Mouse (Mus musculus) ES-Bruce4 (cell line): ENCODE measurements around the gene B4galnt2. TPM values are rescaled to one million over a fixed set of nuclear protein-coding genes. Genes with fewer than 3 reads are reported as not detected.

Experiments
- H3K27ac ChIP-seq: 2 replicates; pipeline ENCODE4 v1.5.1; 2012; ENCODE audit warnings: low read length, inconsistent platforms; ENCODE audit not compliant: insufficient read depth
- H3K27me3 ChIP-seq: 2 replicates; pipeline ENCODE4 v1.6.1; 2012; ENCODE audit warnings: mild to moderate bottlenecking, low read length, inconsistent platforms; ENCODE audit not compliant: control insufficient read depth, poor library complexity, insufficient read depth, severe bottlenecking
- H3K36me3 ChIP-seq: 2 replicates; pipeline ENCODE4 v1.6.1; 2012; ENCODE audit warnings: inconsistent platforms, mild to moderate bottlenecking, low read length, moderate library complexity; ENCODE audit not compliant: control insufficient read depth, poor library complexity, insufficient read depth, severe bottlenecking
- H3K4me1 ChIP-seq: one replicate; pipeline ENCODE4 v1.8.1; 2011; ENCODE audit warnings: low read length; ENCODE audit not compliant: control insufficient read depth, insufficient read depth
- H3K4me3 ChIP-seq: 2 replicates; pipeline ENCODE4 v1.5.1; 2011; ENCODE audit warnings: low read depth, mild to moderate bottlenecking, low read length
- H3K9ac ChIP-seq: 2 replicates; pipeline ENCODE4 v1.6.1; 2012; ENCODE audit warnings: low read depth, mild to moderate bottlenecking, inconsistent platforms; ENCODE audit not compliant: poor library complexity, severe bottlenecking
- H3K9me3 ChIP-seq: replicated peaks from 2 replicates; pipeline ENCODE4 v1.6.1; 2012; ENCODE audit warnings: mild to moderate bottlenecking, low read length, inconsistent platforms; ENCODE audit not compliant: control insufficient read depth, poor library complexity, insufficient read depth, severe bottlenecking
- CTCF ChIP-seq: IDR thresholded peaks from one replicate; pipeline ENCODE4 v1.8.1; 2011; ENCODE audit warnings: low read depth, low read length
- EP300 ChIP-seq: IDR thresholded peaks from 2 replicates; pipeline ENCODE4 v1.6.1; 2011; ENCODE audit warnings: low read depth, low read length; ENCODE audit not compliant: insufficient read depth
- POLR2A ChIP-seq: IDR thresholded peaks from one replicate; pipeline ENCODE4 v1.8.1; 2011; ENCODE audit warnings: low read length; ENCODE audit not compliant: insufficient read depth
- polyA plus RNA-seq: library from polyadenylated mRNA; stranded (reverse); fragments of >200 nt; gene quantifications from 2 replicates; pipeline ENCODE4 v1.2.4, GENCODE M21; 2011; ENCODE audit warnings: low read depth; ENCODE audit not compliant: missing spikeins, insufficient read depth, insufficient read length

Gene B4galnt2
- polyA plus RNA-seq, 1 experiment: 4.5 TPM

DNA sequence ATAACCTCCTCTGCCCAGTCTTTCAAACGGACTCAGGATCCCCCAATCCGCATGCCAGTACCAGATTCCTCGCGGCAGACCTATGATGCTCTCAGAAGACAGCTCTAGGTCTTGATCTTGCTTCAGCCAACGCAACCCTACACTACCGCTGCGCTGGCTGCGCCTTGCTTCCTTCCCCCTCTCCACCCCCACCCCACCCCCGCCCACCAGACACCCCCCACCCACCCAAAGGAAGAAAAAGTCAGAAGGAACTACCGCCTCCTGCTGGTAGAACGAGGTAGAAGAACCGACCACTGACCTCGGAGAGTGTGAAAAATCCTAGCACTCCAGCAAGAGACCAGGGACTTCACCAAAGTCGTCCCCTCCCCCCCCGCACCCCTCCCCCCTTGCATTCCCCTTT lies 83.0 kb downstream of the B4galnt2 start:
- Histone ChIP-seq H3K9ac (peak overlapping the region; percentile 11; the same call in 1 of the 2 replicates), H3K27ac (no peak overlapping the region), H3K4me3 (peak overlapping the region; percentile 50), H3K27me3 (no peaks in the 10 kb centered on the region), H3K4me1 (peaks cover 5% of the 10 kb centered on the region), H3K9me3 (no peaks in the 10 kb centered on the region), H3K36me3 (no peaks in the 10 kb centered on the region)
- TF ChIP-seq CTCF (peak; percentile 22), POLR2A (no peak)

DNA sequence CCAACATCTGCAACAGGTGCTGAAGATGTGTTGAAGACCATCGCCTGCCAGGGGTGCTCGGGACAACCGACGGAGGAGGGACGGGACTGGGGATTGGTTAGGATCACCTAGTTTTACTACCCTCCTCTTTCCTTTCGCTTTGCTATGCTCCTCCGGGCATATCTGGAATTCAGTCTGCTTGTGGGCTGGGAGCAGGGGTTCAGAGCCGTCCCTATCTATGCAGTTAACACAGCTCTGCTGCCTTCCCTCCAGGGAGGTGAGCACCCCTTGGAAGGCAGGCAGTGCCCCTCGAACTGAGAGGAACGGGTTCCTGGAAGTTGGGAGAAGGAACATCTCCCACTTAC lies 83.4 kb downstream of the B4galnt2 start:
- TF ChIP-seq EP300 (no peak), POLR2A (no peak), CTCF (no peak)
- peak overlapping the region; percentile 50 for H3K4me3 ChIP-seq
- peaks cover 5% of the 10 kb centered on the region for H3K4me1 ChIP-seq
- H3K36me3 ChIP-seq: no peaks in the 10 kb centered on the region
- H3K27me3 ChIP-seq: no peaks in the 10 kb centered on the region
- H3K27ac ChIP-seq: no peak overlapping the region
- H3K9me3 ChIP-seq: no peaks in the 10 kb centered on the region
- peak overlapping the region; percentile 11 for H3K9ac ChIP-seq

DNA sequence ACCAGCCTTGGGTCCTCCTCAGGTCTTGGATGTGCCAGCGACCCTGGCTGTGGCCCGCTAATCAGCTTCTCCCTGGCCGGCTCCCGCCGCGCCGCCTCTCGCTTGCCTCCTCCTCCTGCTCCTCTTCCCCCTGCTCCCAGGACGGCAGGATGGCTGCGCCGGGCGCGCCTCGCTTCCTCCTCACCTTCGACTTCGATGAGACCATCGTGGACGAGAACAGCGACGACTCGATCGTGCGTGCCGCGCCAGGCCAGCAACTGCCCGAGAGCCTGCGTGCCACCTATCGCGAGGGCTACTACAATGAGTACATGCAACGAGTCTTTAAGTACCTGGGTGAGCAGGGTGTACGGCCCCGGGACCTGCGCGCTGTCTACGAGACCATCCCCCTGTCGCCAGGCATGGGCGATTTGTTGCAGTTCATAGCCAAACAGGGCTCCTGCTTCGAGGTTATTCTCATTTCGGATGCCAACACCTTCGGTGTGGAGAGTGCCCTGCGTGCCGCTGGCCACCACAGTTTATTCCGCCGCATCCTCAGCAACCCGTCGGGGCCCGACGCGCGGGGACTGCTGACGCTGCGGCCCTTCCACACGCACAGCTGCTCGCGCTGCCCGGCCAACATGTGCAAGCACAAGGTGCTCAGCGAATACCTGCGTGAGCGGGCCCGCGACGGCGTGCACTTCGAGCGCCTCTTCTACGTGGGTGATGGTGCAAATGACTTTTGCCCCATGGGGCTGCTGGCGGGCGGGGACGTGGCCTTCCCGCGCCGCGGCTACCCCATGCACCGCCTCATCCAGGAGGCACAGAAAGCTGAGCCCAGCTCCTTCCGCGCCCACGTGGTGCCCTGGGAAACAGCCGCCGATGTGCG lies 84.0 kb downstream of the B4galnt2 start:
- Histone ChIP-seq H3K4me1 (peaks cover 5% of the 10 kb centered on the region), H3K27ac (no peak overlapping the region), H3K36me3 (no peaks in the 10 kb centered on the region), H3K9ac (peak overlapping the region; percentile 11; the same call in 1 of the 2 replicates), H3K4me3 (peak overlapping the region; percentile 50), H3K9me3 (no peaks in the 10 kb centered on the region), H3K27me3 (peaks cover 1% of the 10 kb centered on the region; the same call in 1 of the 2 replicates)
- TF ChIP-seq CTCF (no peak), EP300 (no peak), POLR2A (no peak)

DNA sequence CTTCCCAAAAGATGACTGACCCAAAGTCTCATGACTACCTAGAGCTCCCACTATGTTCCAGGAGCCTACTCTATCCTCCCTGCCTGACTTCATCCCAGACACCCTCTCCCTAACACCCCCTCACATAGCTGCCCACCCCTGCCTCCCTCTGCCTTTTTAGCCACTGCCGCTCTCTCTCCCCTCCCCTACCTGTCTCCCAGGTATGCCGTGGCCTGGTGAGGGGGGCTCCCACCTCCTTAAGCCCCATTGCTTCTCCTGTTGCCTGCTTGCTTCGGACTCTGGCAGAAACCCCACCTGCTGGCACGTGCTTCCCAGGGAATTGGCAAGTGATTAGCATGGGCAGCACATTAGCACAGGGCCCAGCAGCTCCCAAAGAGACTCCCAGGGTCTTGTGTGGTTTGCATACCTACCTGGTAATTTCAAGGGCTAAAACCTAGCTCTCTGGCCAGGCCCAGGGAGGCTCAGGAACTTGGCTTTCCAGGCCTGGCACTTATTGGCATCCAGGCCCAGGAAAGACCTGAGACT lies 85.1 kb downstream of the B4galnt2 start:
- Histone ChIP-seq H3K9me3 (no peaks in the 10 kb centered on the region), H3K4me1 (peaks cover 5% of the 10 kb centered on the region), H3K9ac (no peak overlapping the region), H3K36me3 (no peaks in the 10 kb centered on the region), H3K4me3 (no peak overlapping the region), H3K27ac (no peak overlapping the region), H3K27me3 (peaks cover 6% of the 10 kb centered on the region)
- TF ChIP-seq CTCF (no peak), POLR2A (no peak), EP300 (no peak)

DNA sequence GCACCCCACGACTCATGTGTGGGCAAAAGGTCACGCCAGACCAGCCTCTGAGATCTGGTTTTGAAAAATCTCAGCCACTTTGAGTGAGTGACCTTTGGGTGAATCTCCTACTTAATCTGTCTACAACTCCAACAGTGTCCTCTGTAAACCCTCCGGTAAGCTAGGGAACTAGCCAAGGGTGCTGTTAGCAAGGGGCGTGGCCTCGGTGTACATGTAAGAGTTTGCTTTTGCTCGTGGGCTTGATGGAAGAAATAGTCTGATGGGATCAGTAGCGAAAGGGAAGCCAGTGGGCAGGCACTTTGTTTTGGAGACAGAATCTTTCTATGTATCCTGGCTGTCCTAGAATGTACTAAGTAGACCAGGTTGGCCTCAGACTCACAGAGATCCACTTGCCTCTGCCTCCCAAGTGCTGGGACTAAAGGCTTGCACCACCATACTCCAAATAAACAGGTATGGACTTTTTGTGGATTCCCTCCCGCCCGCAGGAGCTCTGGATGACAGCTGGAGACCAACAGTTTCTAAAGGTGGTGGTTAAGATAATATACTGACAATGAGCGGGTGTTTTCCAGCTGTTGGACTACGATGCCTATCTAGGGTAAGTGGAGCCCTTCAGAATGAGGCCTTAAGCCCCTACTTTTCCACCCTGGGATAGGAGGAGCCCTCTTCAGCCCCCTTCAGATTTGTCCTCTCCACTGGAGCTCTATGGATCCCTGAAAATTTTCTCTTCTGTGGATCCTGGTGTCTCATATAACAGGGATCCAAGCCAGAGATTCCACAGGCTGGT lies 86.3 kb downstream of the B4galnt2 start:
- Histone ChIP-seq H3K36me3 (no peaks in the 10 kb centered on the region), H3K9ac (no peak overlapping the region), H3K27ac (no peak overlapping the region), H3K9me3 (no peaks in the 10 kb centered on the region), H3K27me3 (peaks cover 6% of the 10 kb centered on the region), H3K4me3 (no peak overlapping the region), H3K4me1 (peaks cover 5% of the 10 kb centered on the region)
- no peak for TF ChIP-seq CTCF
- no peak for TF ChIP-seq EP300
- TF ChIP-seq POLR2A: no peak
